Mouse (Mus musculus): ENCODE results near the gene Fhod1.

- TF ChIP-seq POLR2A (IDR thresholded peaks at IDR 0.05; ENCODE audit: borderline replicate concordance, extremely low read depth, insufficient read depth, insufficient read length, poor library complexity, severe bottlenecking) (no peak), CTCF (IDR thresholded peaks at IDR 0.05; ENCODE audit: borderline replicate concordance, extremely low read depth, insufficient read depth, insufficient read length) (no peak)
Observed at GRCm38 (mm10) chr8:105299962-105300361, 47.8 kb downstream of the Fhod1 start.
